Mouse (Mus musculus) small intestine, adult 2 months (tissue): ENCODE measurements around the gene Cd300e.

Experiments
- CTCF ChIP-seq: fragments of 200-500 bp; IDR thresholded peaks from 2 replicates; pipeline ENCODE4 v1.5.1; 2012; ENCODE audit warnings: low read depth, mild to moderate bottlenecking, control low read depth, inconsistent platforms, low read length, moderate library complexity, mixed read lengths; ENCODE audit not compliant: insufficient replicate concordance, insufficient read length; ENCODE audit errors: extremely low read depth
- POLR2A ChIP-seq: fragments of 200-500 bp; IDR thresholded peaks from 2 replicates; pipeline ENCODE4 v1.6.1; 2012; ENCODE audit warnings: low read depth, mild to moderate bottlenecking, control low read depth, inconsistent platforms, low read length, moderate library complexity

DNA sequence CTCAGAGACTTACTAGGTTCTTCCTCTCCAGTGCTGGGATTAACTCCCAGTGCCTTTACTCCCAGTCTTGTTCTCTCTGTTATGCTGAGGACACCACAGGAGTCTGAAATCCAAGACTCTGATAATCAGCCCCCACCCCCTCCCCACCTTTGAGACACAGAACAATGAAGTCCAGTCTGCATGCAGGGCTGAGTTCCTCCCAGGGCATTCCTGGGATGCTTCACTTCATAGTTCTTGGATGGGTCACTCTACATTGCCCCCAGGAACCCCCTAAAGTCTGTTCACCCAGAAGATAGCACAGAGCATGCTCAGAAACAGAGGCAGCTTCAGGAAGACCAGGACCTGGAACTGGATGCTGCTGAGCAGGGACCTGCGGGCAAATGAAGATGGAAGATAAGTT, 9.0 kb downstream of the Cd300e start:
- TF ChIP-seq CTCF (no peak), POLR2A (no peak)
